Mouse (Mus musculus): ENCODE results near the gene Ddx51.

Gene Ddx51

GRCm38 (mm10) chr5:110659682-110660081 is 6.4 kb downstream of the Ddx51 start:
- no peak for DNase-seq (ENCODE audit: low read depth, low spot score)

- DNase-seq (ENCODE audit: low read depth, low spot score) = no peak
Measured at GRCm38 (mm10) chr5:110664041-110664440, 10.8 kb downstream of the Ddx51 start.

GRCm38 (mm10) chr5:110664750-110665269 is 11.6 kb downstream of the Ddx51 start:
- DNase-seq (ENCODE audit: low read depth, low spot score) = no peak

GRCm38 (mm10) chr5:110665486-110666121 is 12.4 kb downstream of the Ddx51 start:
- DNase-seq (ENCODE audit: low read depth, low spot score) = peak; percentile 52

- DNase-seq (ENCODE audit: low read depth, low spot score) = no peak
Measured at GRCm38 (mm10) chr5:110682041-110682440, 28.8 kb downstream of the Ddx51 start.

GRCm38 (mm10) chr5:110698617-110699016 is 45.4 kb downstream of the Ddx51 start:
- no peak for DNase-seq (ENCODE audit: low read depth, low spot score)

- DNase-seq (ENCODE audit: low read depth, low spot score) = no peak
Measured at GRCm38 (mm10) chr5:110704004-110704403, 50.8 kb downstream of the Ddx51 start.

GRCm38 (mm10) chr5:110709256-110709655 is 56.0 kb downstream of the Ddx51 start:
- DNase-seq (ENCODE audit: low read depth, low spot score) = no peak

All from R1 (cell line).